Mouse (Mus musculus): ENCODE measurements around the gene Fam189a2. TPM values are rescaled to one million over a fixed set of nuclear protein-coding genes. Genes with fewer than 3 reads are reported as not detected.
A peak's percentile ranks its signal among the peaks of the same experiment; 100 is the strongest.

Gene Fam189a2
- polyA plus RNA-seq, 1 experiment, result 7.7 TPM

- Histone ChIP-seq H3K27ac (ENCODE audit: insufficient read depth, low read depth, low read length) (0 out of 2 replicates have a peak overlapping the region, but pooled peaks have one; percentile 2), H3K27me3 (replicated peaks; ENCODE audit: control insufficient read depth, insufficient read depth, low read length) (no peaks in the 10 kb centered on the region), H3K4me1 (ENCODE audit: control insufficient read depth, insufficient read depth, low read length) (peaks cover 6% of the 10 kb centered on the region), H3K4me3 (ENCODE audit: insufficient read depth, low read depth, low read length) (no peak overlapping the region), H3K36me3 (ENCODE audit: control insufficient read depth, insufficient read depth, low read length) (no peaks in the 10 kb centered on the region)
- 77% methylated on average over 3 of the region's 3 CpGs for WGBS
- no peak for DNase-seq
- TF ChIP-seq CTCF (conservative IDR thresholded peaks at IDR 0.05; ENCODE audit: insufficient read depth, insufficient read length, low read depth, low read length) (no peak), POLR2A (IDR thresholded peaks at IDR 0.05; ENCODE audit: low read depth, low read length) (no peak)
These were observed 12.4 kb downstream of the Fam189a2 start for GRCm38 (mm10) chr19:24018396-24018795.

- Histone ChIP-seq H3K27me3 (replicated peaks; ENCODE audit: control insufficient read depth, insufficient read depth, low read length) (no peaks in the 10 kb centered on the region), H3K4me1 (ENCODE audit: control insufficient read depth, insufficient read depth, low read length) (peaks cover 10% of the 10 kb centered on the region), H3K36me3 (ENCODE audit: control insufficient read depth, insufficient read depth, low read length) (no peaks in the 10 kb centered on the region), H3K27ac (ENCODE audit: insufficient read depth, low read depth, low read length) (peak overlapping the region; percentile 71), H3K4me3 (ENCODE audit: insufficient read depth, low read depth, low read length) (no peak overlapping the region)
- TF ChIP-seq POLR2A (IDR thresholded peaks at IDR 0.05; ENCODE audit: low read depth, low read length), result no peak
- 40% methylated on average over 3 of the region's 3 CpGs for WGBS
- DNase-seq, result peak; percentile 12
These were observed 12.9 kb downstream of the Fam189a2 start for GRCm38 (mm10) chr19:24017892-24018291.

- DNase-seq, result peak; percentile 81
These were observed 13.4 kb downstream of the Fam189a2 start for GRCm38 (mm10) chr19:24017427-24017826.

GRCm38 (mm10) chr19:24016706-24017386, 14.0 kb downstream of the Fam189a2 start:
- Histone ChIP-seq H3K36me3 (ENCODE audit: control insufficient read depth, insufficient read depth, low read length) (no peaks in the 10 kb centered on the region), H3K4me3 (ENCODE audit: insufficient read depth, low read depth, low read length) (no peak overlapping the region), H3K27me3 (replicated peaks; ENCODE audit: control insufficient read depth, insufficient read depth, low read length) (no peaks in the 10 kb centered on the region), H3K4me1 (ENCODE audit: control insufficient read depth, insufficient read depth, low read length) (peaks cover 10% of the 10 kb centered on the region), H3K27ac (ENCODE audit: insufficient read depth, low read depth, low read length) (peak overlapping the region; percentile 67)
- WGBS, result 55% methylated on average over 3 of the region's 3 CpGs
- no peak for TF ChIP-seq POLR2A (IDR thresholded peaks at IDR 0.05; ENCODE audit: low read depth, low read length)
- no peak for TF ChIP-seq CTCF (conservative IDR thresholded peaks at IDR 0.05; ENCODE audit: insufficient read depth, insufficient read length, low read depth, low read length)
- peak; percentile 48 for DNase-seq

More at GRCm38 (mm10) chr19:24017427-24017826, 13.4 kb downstream of the Fam189a2 start:
- TF ChIP-seq CTCF (conservative IDR thresholded peaks at IDR 0.05; ENCODE audit: insufficient read depth, insufficient read length, low read depth, low read length) (no peak), POLR2A (IDR thresholded peaks at IDR 0.05; ENCODE audit: low read depth, low read length) (no peak)
- peaks cover 10% of the 10 kb centered on the region for H3K4me1 ChIP-seq (ENCODE audit: control insufficient read depth, insufficient read depth, low read length)
- no peaks in the 10 kb centered on the region for H3K36me3 ChIP-seq (ENCODE audit: control insufficient read depth, insufficient read depth, low read length)
- H3K4me3 ChIP-seq (ENCODE audit: insufficient read depth, low read depth, low read length), result no peak overlapping the region
- WGBS, result 9% methylated on average over 1 of the region's 1 CpGs
- peak overlapping the region; percentile 71 for H3K27ac ChIP-seq (ENCODE audit: insufficient read depth, low read depth, low read length)
- no peaks in the 10 kb centered on the region for H3K27me3 ChIP-seq (replicated peaks; ENCODE audit: control insufficient read depth, insufficient read depth, low read length)

DNA sequence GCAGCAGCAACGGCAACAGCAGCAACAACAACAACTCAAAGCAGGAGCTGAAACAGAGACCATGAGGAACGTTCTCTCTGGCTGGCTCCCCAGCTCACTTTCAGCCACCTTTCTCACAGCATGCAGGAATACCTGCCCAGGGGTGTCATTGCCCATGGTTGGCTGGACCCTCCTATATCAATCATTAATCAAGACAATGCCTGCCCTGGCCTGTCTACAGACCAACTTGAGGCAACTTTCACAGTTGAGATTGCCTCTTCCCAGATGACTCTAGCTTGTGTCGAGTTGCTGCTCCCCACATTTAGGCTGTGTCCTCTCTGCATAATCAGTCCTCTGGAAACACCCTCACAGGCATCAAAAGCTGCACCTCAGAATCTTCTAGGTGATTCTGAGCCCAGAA, 17.6 kb downstream of the Fam189a2 start:
- DNase-seq, result peak; percentile 17
- Histone ChIP-seq H3K4me3 (ENCODE audit: insufficient read depth, low read depth, low read length) (no peak overlapping the region), H3K36me3 (ENCODE audit: control insufficient read depth, insufficient read depth, low read length) (no peaks in the 10 kb centered on the region), H3K27me3 (replicated peaks; ENCODE audit: control insufficient read depth, insufficient read depth, low read length) (no peaks in the 10 kb centered on the region), H3K4me1 (ENCODE audit: control insufficient read depth, insufficient read depth, low read length) (peaks cover 13% of the 10 kb centered on the region), H3K27ac (ENCODE audit: insufficient read depth, low read depth, low read length) (no peak overlapping the region)
- TF ChIP-seq CTCF (conservative IDR thresholded peaks at IDR 0.05; ENCODE audit: insufficient read depth, insufficient read length, low read depth, low read length) (no peak), POLR2A (IDR thresholded peaks at IDR 0.05; ENCODE audit: low read depth, low read length) (no peak)
- WGBS, result 42% methylated on average over 3 of the region's 3 CpGs

- no peak overlapping the region for H3K4me3 ChIP-seq (ENCODE audit: insufficient read depth, low read depth, low read length)
- TF ChIP-seq CTCF (conservative IDR thresholded peaks at IDR 0.05; ENCODE audit: insufficient read depth, insufficient read length, low read depth, low read length), result no peak
- no peak for TF ChIP-seq POLR2A (IDR thresholded peaks at IDR 0.05; ENCODE audit: low read depth, low read length)
- 95% methylated on average over 8 of the region's 8 CpGs for WGBS
These were observed 18.3 kb downstream of the Fam189a2 start for GRCm38 (mm10) chr19:24012479-24012878.

DNA sequence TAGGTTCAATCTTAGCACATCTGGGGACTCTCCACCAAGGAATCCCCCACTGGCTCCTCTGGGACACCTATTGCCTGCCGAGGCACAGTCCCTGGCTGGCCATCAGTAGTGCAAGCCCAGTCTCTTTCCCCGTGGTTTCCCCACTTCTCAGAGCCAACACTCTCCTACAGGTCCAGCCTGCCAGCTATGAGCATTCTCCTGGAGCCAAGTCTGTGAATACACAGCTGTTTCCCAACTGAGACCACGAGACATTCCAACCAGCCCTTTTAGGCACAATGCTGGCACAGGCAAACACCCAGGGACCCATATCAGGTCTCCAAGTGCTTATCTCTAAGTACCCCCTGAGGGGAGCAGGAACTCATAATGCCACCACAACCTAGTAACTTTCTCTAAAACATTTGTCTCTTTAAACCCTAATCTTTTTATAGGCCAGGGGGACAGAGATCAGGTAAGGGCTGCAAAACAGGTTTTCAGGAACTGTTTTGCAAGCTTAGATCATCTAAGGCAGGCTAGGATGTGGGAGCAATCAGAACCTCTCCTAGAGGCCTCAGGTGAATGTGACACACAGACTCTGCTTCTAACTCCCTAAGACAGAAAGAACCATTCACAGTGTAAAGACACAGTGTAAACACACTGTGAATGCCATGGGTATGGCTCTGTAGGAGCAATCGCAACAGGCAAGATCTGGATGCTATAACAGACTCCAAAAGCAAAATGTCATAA, 23.0 kb downstream of the Fam189a2 start:
- H3K27me3 ChIP-seq (replicated peaks; ENCODE audit: control insufficient read depth, insufficient read depth, low read length), result no peaks in the 10 kb centered on the region
- peak overlapping the region; percentile 33 for H3K27ac ChIP-seq (ENCODE audit: insufficient read depth, low read depth, low read length)
- peaks cover 4% of the 10 kb centered on the region; the same call in 1 of the 2 replicates for H3K4me1 ChIP-seq (ENCODE audit: control insufficient read depth, insufficient read depth, low read length)
- no peaks in the 10 kb centered on the region for H3K36me3 ChIP-seq (ENCODE audit: control insufficient read depth, insufficient read depth, low read length)
- peak; percentile 60 for DNase-seq
- TF ChIP-seq POLR2A (IDR thresholded peaks at IDR 0.05; ENCODE audit: low read depth, low read length) (no peak), CTCF (conservative IDR thresholded peaks at IDR 0.05; ENCODE audit: insufficient read depth, insufficient read length, low read depth, low read length) (no peak)
- WGBS, result 69% methylated on average over 4 of the region's 4 CpGs
- no peak overlapping the region for H3K4me3 ChIP-seq (ENCODE audit: insufficient read depth, low read depth, low read length)

More at GRCm38 (mm10) chr19:24012479-24012878, 18.3 kb downstream of the Fam189a2 start:
- Histone ChIP-seq H3K27me3 (replicated peaks; ENCODE audit: control insufficient read depth, insufficient read depth, low read length) (no peaks in the 10 kb centered on the region), H3K27ac (ENCODE audit: insufficient read depth, low read depth, low read length) (no peak overlapping the region), H3K36me3 (ENCODE audit: control insufficient read depth, insufficient read depth, low read length) (no peaks in the 10 kb centered on the region), H3K4me1 (ENCODE audit: control insufficient read depth, insufficient read depth, low read length) (peaks cover 13% of the 10 kb centered on the region)
- no peak for DNase-seq

Data from kidney, adult 2 months (tissue).